Mouse (Mus musculus) hindbrain, embryonic 14.5 days (tissue): ENCODE data around the gene Clmn. TPM values are rescaled to one million over a fixed set of nuclear protein-coding genes. Genes with fewer than 3 reads are reported as not detected.
"Not testable (repeated sequence)": the region's sequence is repeated elsewhere in the genome, so short reads cannot be mapped to it uniquely, and the experiment has no call there.

ENCODE experiments used
- ATAC-seq: fragments of 200-750 bp; cut with Nextera tagmentation; 2 replicates; pipeline ENCODE4 v1.8.0; 2017; ENCODE audit warnings: moderate number of reproducible peaks, mild to moderate bottlenecking, moderate TSS enrichment, moderate library complexity; ENCODE audit not compliant: low FRiP score
- DNase-seq: peaks from one replicate; pipeline ENCODE4 v3.0.0-alpha.2; 2015; ENCODE audit warnings: low spot score
- H3K27ac ChIP-seq: fragments of 300-500 bp; sonication (generic); 2 replicates; pipeline ENCODE4 v1.5.1; 2014; ENCODE audit warnings: mild to moderate bottlenecking, moderate library complexity
- H3K27me3 ChIP-seq: fragments of 300-500 bp; sonication (generic); 2 replicates; pipeline ENCODE4 v1.6.1; 2014; ENCODE audit warnings: mild to moderate bottlenecking, low read length, mixed read lengths; ENCODE audit not compliant: control insufficient read depth, insufficient read depth
- H3K36me3 ChIP-seq: fragments of 300-500 bp; sonication (generic); replicated peaks from 2 replicates; pipeline ENCODE4 v1.6.1; 2014; ENCODE audit not compliant: control insufficient read depth, insufficient read depth
- H3K4me1 ChIP-seq: fragments of 300-500 bp; sonication (generic); replicated peaks from 2 replicates; pipeline ENCODE4 v1.6.1; 2014; ENCODE audit warnings: antibody characterized with exemption, low read length, mixed read lengths; ENCODE audit not compliant: control insufficient read depth, insufficient read depth
- H3K4me2 ChIP-seq: fragments of 300-500 bp; sonication (generic); replicated peaks from 2 replicates; pipeline ENCODE4 v1.6.1; 2014; ENCODE audit warnings: mild to moderate bottlenecking, moderate library complexity
- H3K4me3 ChIP-seq: fragments of 300-500 bp; sonication (generic); replicated peaks from 2 replicates; pipeline ENCODE4 v1.5.1; 2014; ENCODE audit warnings: mild to moderate bottlenecking, low read length
- H3K9ac ChIP-seq: fragments of 300-500 bp; sonication (generic); 2 replicates; pipeline ENCODE4 v1.6.1; 2014
- H3K9me3 ChIP-seq: fragments of 300-500 bp; sonication (generic); 2 replicates; pipeline ENCODE4 v1.6.1; 2016; ENCODE audit warnings: low read length; ENCODE audit not compliant: control insufficient read depth
- WGBS: fragments of 180-500 bp; shearing (Covaris S2); extraction: QIAGEN DNeasy Blood & Tissue Kit; methylation state at CpG from one replicate; pipeline ENCODE4 v1.1.7; 2014; 5-methylcytosine and 5-hydroxymethylcytosine counted together
- polyA plus RNA-seq: library from polyadenylated mRNA; unstranded; fragments of >200 nt; fragmentation: Nextera tagmentation; extraction: Ambion mirVana; gene quantifications from 2 replicates; pipeline ENCODE4 v1.2.1, GENCODE M21; 2014

The Clmn gene
- polyA plus RNA-seq, 1 experiment from 2014 or later = 1.7 TPM

- WGBS = 35% methylated on average over 6 of the region's 6 CpGs
- H3K4me1 ChIP-seq = peaks cover 4% of the 10 kb centered on the region; the same call in 1 of the 2 replicates
- H3K27me3 ChIP-seq = no peaks in the 10 kb centered on the region
- no peak overlapping the region for H3K4me3 ChIP-seq
- H3K9me3 ChIP-seq = no peaks in the 10 kb centered on the region
- H3K9ac ChIP-seq = no peak overlapping the region
- ATAC-seq = no peak
- H3K36me3 ChIP-seq = no peaks in the 10 kb centered on the region
- H3K27ac ChIP-seq = no peak overlapping the region
- no peak for DNase-seq
- no peak overlapping the region for H3K4me2 ChIP-seq
Measured at GRCm38 (mm10) chr12:104829596-104830282, 35.1 kb downstream of the Clmn start.

- 81% methylated on average over 4 of the region's 4 CpGs for WGBS
- H3K4me2 ChIP-seq, H3K4me1 ChIP-seq, H3K9ac ChIP-seq, H3K9me3 ChIP-seq, H3K4me3 ChIP-seq, H3K27me3 ChIP-seq, DNase-seq, H3K36me3 ChIP-seq, H3K27ac ChIP-seq, ATAC-seq: not testable (repeated sequence)
Measured at GRCm38 (mm10) chr12:104828986-104829385, 35.9 kb downstream of the Clmn start.

GRCm38 (mm10) chr12:104827721-104828120 is 37.2 kb downstream of the Clmn start:
- Histone ChIP-seq H3K9ac (no peak overlapping the region), H3K9me3 (no peaks in the 10 kb centered on the region), H3K27ac (no peak overlapping the region), H3K36me3 (no peaks in the 10 kb centered on the region), H3K4me3 (no peak overlapping the region), H3K4me1 (peaks cover 4% of the 10 kb centered on the region; the same call in 1 of the 2 replicates), H3K4me2 (no peak overlapping the region), H3K27me3 (no peaks in the 10 kb centered on the region)
- no peak for DNase-seq
- WGBS = 37% methylated on average over 6 of the region's 6 CpGs
- no peak for ATAC-seq

DNA sequence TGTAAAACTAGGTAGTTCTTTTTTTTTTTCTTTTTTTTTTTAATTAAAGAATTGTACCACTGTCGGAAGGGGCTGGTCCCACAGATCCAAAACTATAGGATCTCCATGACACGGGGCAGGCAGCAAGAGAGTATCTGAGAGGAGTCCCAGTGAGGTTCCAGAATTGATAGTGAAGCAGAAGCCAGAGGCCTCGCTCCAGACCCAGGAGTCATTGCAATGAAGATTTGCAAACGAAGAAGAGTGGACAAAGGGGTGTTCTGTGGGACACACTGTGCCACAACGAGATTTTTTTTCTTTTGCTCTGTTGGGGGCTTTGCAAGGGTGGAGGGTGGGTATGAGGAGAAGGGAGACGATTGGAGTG is 40.0 kb downstream of the Clmn start:
- H3K4me3 ChIP-seq = no peak overlapping the region
- ATAC-seq = no peak
- DNase-seq = no peak
- H3K9me3 ChIP-seq = no peaks in the 10 kb centered on the region
- H3K9ac ChIP-seq = no peak overlapping the region
- no peak overlapping the region for H3K27ac ChIP-seq
- H3K4me1 ChIP-seq = peaks cover 4% of the 10 kb centered on the region; the same call in 1 of the 2 replicates
- 54% methylated on average over 6 of the region's 6 CpGs for WGBS
- H3K4me2 ChIP-seq = no peak overlapping the region
- H3K36me3 ChIP-seq = no peaks in the 10 kb centered on the region
- no peaks in the 10 kb centered on the region for H3K27me3 ChIP-seq

GRCm38 (mm10) chr12:104824244-104824906 is 40.5 kb downstream of the Clmn start:
- H3K27me3 ChIP-seq = no peaks in the 10 kb centered on the region
- peaks cover 4% of the 10 kb centered on the region; the same call in 1 of the 2 replicates for H3K4me1 ChIP-seq
- no peaks in the 10 kb centered on the region for H3K9me3 ChIP-seq
- no peak overlapping the region for H3K4me2 ChIP-seq
- 79% methylated on average over 12 of the region's 12 CpGs for WGBS
- H3K36me3 ChIP-seq = no peaks in the 10 kb centered on the region
- no peak overlapping the region for H3K9ac ChIP-seq
- H3K4me3 ChIP-seq = no peak overlapping the region
- ATAC-seq = peak; percentile 21; the same call in 1 of the 2 replicates
- no peak overlapping the region for H3K27ac ChIP-seq
- DNase-seq = peak; percentile 74

DNA sequence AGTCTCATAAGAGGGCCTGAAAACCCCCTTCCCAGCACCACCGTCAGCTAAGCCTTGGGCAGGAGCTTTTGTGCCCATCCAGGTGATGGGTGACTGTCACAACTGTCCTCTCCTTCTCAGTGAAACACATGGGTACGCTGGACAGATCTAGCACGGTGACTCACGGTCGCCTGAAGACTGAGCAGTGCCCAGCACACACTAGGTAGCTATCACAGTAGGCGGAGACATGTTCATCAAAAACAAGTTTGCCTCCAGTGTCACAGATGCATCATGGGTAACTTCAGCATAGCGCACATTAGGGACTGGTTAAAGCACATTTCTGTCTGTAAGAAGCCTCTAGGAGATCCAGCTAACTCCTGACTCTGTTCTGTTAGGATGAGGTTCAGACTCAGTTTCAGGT is 41.2 kb downstream of the Clmn start:
- no peak for ATAC-seq
- no peak for DNase-seq
- H3K4me1 ChIP-seq = peaks cover 4% of the 10 kb centered on the region; the same call in 1 of the 2 replicates
- H3K9ac ChIP-seq = no peak overlapping the region
- H3K36me3 ChIP-seq = no peaks in the 10 kb centered on the region
- no peak overlapping the region for H3K27ac ChIP-seq
- 96% methylated on average over 7 of the region's 7 CpGs for WGBS
- H3K9me3 ChIP-seq = no peaks in the 10 kb centered on the region
- H3K4me2 ChIP-seq = no peak overlapping the region
- no peak overlapping the region for H3K4me3 ChIP-seq
- H3K27me3 ChIP-seq = no peaks in the 10 kb centered on the region

DNA sequence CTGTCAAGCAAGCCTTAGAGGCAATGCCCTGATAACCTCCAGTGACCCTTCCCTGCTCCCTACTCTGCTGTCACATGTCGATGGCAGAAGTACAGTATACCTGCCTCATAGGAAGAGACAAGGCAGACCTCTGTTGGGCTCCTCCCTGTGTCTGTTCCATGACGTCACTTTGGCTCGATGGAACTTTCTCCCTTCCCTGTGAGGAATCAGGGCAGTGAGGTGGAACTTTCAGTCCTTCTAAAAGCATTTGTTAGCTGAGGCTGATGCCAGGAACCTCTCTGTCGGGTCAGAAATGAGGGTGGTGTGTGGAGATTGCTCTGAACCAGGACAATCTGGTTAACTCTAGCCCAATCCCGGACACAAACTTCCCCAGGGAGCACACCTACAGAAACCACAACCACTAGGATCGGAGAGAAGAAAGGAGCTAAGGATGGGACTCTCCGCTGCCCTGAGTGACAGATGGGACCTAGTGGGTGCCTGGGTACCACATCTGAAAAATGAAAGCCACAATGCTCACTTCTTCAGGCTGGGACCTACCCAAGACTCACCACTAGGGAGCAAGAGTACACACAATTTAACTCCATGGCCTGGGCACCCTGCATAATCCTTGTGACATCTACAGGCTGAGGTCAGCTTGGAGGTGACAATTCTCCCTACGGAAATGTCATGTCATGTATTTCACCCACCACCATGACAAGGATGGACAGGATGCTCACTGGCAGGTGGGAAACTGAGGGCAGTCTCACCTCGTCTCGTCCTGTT is 41.9 kb downstream of the Clmn start:
- no peaks in the 10 kb centered on the region for H3K36me3 ChIP-seq
- H3K4me1 ChIP-seq = peaks cover 3% of the 10 kb centered on the region; the same call in 1 of the 2 replicates
- ATAC-seq = no peak
- no peak overlapping the region for H3K4me3 ChIP-seq
- DNase-seq = no peak
- no peaks in the 10 kb centered on the region for H3K9me3 ChIP-seq
- H3K9ac ChIP-seq = no peak overlapping the region
- WGBS = 86% methylated on average over 10 of the region's 10 CpGs
- H3K27ac ChIP-seq = no peak overlapping the region
- no peaks in the 10 kb centered on the region for H3K27me3 ChIP-seq
- H3K4me2 ChIP-seq = no peak overlapping the region

GRCm38 (mm10) chr12:104822151-104822550 is 42.7 kb downstream of the Clmn start:
- no peak overlapping the region for H3K27ac ChIP-seq
- H3K4me3 ChIP-seq = no peak overlapping the region
- H3K9ac ChIP-seq = no peak overlapping the region
- ATAC-seq = no peak
- no peaks in the 10 kb centered on the region for H3K36me3 ChIP-seq
- H3K27me3 ChIP-seq = no peaks in the 10 kb centered on the region
- peaks cover 6% of the 10 kb centered on the region; the same call in 1 of the 2 replicates for H3K4me1 ChIP-seq
- no peak for DNase-seq
- WGBS = 63% methylated on average over 8 of the region's 8 CpGs
- H3K9me3 ChIP-seq = no peaks in the 10 kb centered on the region
- H3K4me2 ChIP-seq = no peak overlapping the region

GRCm38 (mm10) chr12:104820061-104820460 is 44.8 kb downstream of the Clmn start:
- Histone ChIP-seq H3K4me3 (no peak overlapping the region), H3K4me1 (0 out of 2 replicates have a peak, but pooled peaks cover 7% of the 10 kb centered on the region), H3K27me3 (no peaks in the 10 kb centered on the region), H3K36me3 (no peaks in the 10 kb centered on the region), H3K4me2 (no peak overlapping the region), H3K9me3 (no peaks in the 10 kb centered on the region), H3K9ac (no peak overlapping the region), H3K27ac (no peak overlapping the region)
- DNase-seq (no peak), ATAC-seq (no peak)
- WGBS = 87% methylated on average over 5 of the region's 5 CpGs
